Mouse (Mus musculus): ENCODE results near the gene Zfp580. TPM values are rescaled to one million over a fixed set of nuclear protein-coding genes. Genes with fewer than 3 reads are reported as not detected.
"Not testable (repeated sequence)": the region's sequence is repeated elsewhere in the genome, so short reads cannot be mapped to it uniquely, and the experiment has no call there.

Zfp580 gene
- polyA plus RNA-seq, 2 experiments = 1.4 to 1.6 TPM

DNA sequence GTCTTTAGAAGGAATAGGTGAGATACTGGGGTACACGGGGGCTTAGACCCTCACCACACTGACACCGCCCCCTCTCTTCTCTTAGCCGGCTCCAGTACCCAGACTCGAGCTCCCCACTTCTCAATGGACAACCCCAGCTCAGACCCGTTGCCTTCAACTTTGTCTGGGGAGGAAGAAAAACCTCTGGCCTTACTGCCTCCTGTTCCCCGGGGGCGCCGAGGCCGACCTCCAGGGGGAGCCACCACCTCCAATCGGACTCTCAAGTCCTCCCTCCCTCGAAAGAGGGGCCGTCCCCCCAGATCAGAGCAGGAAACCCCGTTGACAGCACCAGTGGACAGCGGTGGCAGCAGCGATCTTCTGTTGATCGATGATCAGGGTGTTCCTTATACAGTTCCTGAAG lies 34.0 kb upstream of the Zfp580 start:
- Histone ChIP-seq H3K4me2 (ENCODE audit: low read depth) (no peak overlapping the region), H3K36me3 (replicated peaks; ENCODE audit: control insufficient read depth, insufficient read depth, low read depth) (peaks cover 9% of the 10 kb centered on the region), H3K9ac (replicated peaks) (no peak overlapping the region), H3K4me1 (replicated peaks; ENCODE audit: control insufficient read depth in 2 of 2, insufficient read depth in 2 of 2, low read length in 1 of 2) (peaks cover 13 to 20% of the 10 kb centered on the region in 2 experiments), H3K27me3 (ENCODE audit: control insufficient read depth, insufficient read depth, low read length) (no peaks in the 10 kb centered on the region), H3K9me3 (ENCODE audit: control insufficient read depth, low read length) (no peaks in the 10 kb centered on the region; the same call in 1 of the 2 replicates), H3K27ac (no peak overlapping the region), H3K4me3 (ENCODE audit: insufficient read depth in 1 of 2, low read depth in 2 of 2, low read length in 2 of 2) (no peak overlapping the region)
- 78% methylated on average over 16 of the region's 16 CpGs for WGBS (ENCODE audit: insufficient replicate concordance)
- TF ChIP-seq CTCF (IDR thresholded peaks at IDR 0.05; ENCODE audit: low read depth) (peak; percentile 38), EP300 (IDR thresholded peaks at IDR 0.05; ENCODE audit: low read depth) (no peak)
- ATAC-seq (ENCODE audit: insufficient read depth) (no peak), DNase-seq (ENCODE audit: low read depth in 3 of 3, low spot score in 3 of 3) (no peak)

DNA sequence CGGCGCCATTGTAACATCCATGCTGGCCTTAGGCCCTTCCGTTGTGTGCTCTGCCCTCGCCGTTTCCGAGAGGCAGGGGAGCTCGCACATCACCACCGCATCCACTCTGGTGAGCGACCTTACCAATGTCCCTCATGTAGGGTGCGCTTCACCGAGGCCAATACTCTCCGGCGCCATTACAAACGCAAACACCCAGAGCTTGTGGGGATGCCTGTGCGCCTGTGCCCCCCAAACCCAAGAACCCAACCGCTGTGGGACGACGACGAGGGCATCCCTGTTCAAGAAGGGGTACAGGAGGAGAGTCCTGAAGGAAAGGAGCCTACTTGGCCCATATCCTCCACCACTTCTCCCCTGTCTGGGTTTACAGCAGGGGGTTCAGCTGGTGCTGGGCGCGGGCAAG lies 33.4 kb upstream of the Zfp580 start:
- H3K27ac ChIP-seq = no peak overlapping the region
- H3K9me3 ChIP-seq (ENCODE audit: control insufficient read depth, low read length) = no peaks in the 10 kb centered on the region; the same call in 1 of the 2 replicates
- peaks cover 13 to 20% of the 10 kb centered on the region in 2 experiments for H3K4me1 ChIP-seq (replicated peaks; ENCODE audit: control insufficient read depth in 2 of 2, insufficient read depth in 2 of 2, low read length in 1 of 2)
- DNase-seq (ENCODE audit: low read depth in 3 of 3, low spot score in 3 of 3) = no peak
- no peak overlapping the region for H3K4me3 ChIP-seq (ENCODE audit: insufficient read depth in 1 of 2, low read depth in 2 of 2, low read length in 2 of 2)
- H3K27me3 ChIP-seq (ENCODE audit: control insufficient read depth, insufficient read depth, low read length) = no peaks in the 10 kb centered on the region
- TF ChIP-seq EP300 (IDR thresholded peaks at IDR 0.05; ENCODE audit: low read depth) (no peak), CTCF (IDR thresholded peaks at IDR 0.05; ENCODE audit: low read depth) (no peak)
- peaks cover 4% of the 10 kb centered on the region for H3K36me3 ChIP-seq (replicated peaks; ENCODE audit: control insufficient read depth, insufficient read depth, low read depth)
- H3K4me2 ChIP-seq (ENCODE audit: low read depth) = no peak overlapping the region
- H3K9ac ChIP-seq (replicated peaks) = no peak overlapping the region
- no peak for ATAC-seq (ENCODE audit: insufficient read depth)
- WGBS (ENCODE audit: insufficient replicate concordance) = 88% methylated on average over 21 of the region's 21 CpGs

DNA sequence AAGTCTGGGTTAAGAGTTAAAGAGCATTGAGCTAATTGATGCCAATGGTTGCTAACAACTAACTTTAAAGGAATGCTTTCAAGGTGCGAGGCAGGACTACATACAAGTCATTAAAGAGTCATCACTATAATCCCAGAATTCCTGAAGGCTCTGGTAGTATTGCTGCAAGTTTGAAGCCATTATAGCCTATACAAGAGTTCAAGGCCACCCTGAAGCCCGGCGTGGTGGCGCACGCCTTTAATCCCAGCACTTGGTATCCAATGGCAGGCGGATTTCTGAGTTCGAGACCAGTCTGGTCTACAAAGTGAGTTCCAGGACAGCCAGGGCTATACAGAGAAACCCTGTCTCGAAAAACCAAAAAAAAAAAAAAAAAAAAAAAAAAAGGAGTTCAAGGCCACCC lies 31.8 kb upstream of the Zfp580 start:
- ATAC-seq (ENCODE audit: insufficient read depth); H3K36me3 ChIP-seq (replicated peaks; ENCODE audit: control insufficient read depth, insufficient read depth, low read depth); H3K9me3 ChIP-seq (ENCODE audit: control insufficient read depth, low read length); DNase-seq (ENCODE audit: low read depth in 3 of 3, low spot score in 3 of 3); H3K27me3 ChIP-seq (ENCODE audit: control insufficient read depth, insufficient read depth, low read length): not testable (repeated sequence)
- H3K27ac ChIP-seq = peak overlapping the region; percentile 82
- peak overlapping the region; percentile 66 for H3K4me2 ChIP-seq (ENCODE audit: low read depth)
- peaks cover 10 to 16% of the 10 kb centered on the region in 2 experiments for H3K4me1 ChIP-seq (replicated peaks; ENCODE audit: control insufficient read depth in 2 of 2, insufficient read depth in 2 of 2, low read length in 1 of 2)
- H3K4me3 ChIP-seq (ENCODE audit: insufficient read depth in 1 of 2, low read depth in 2 of 2, low read length in 2 of 2) = peak overlapping the region in 1 of 2 experiments; percentile 81; a peak in 2 of 4 replicates
- peak overlapping the region; percentile 79 for H3K9ac ChIP-seq (replicated peaks)
- WGBS (ENCODE audit: insufficient replicate concordance) = 29% methylated on average over 8 of the region's 8 CpGs

DNA sequence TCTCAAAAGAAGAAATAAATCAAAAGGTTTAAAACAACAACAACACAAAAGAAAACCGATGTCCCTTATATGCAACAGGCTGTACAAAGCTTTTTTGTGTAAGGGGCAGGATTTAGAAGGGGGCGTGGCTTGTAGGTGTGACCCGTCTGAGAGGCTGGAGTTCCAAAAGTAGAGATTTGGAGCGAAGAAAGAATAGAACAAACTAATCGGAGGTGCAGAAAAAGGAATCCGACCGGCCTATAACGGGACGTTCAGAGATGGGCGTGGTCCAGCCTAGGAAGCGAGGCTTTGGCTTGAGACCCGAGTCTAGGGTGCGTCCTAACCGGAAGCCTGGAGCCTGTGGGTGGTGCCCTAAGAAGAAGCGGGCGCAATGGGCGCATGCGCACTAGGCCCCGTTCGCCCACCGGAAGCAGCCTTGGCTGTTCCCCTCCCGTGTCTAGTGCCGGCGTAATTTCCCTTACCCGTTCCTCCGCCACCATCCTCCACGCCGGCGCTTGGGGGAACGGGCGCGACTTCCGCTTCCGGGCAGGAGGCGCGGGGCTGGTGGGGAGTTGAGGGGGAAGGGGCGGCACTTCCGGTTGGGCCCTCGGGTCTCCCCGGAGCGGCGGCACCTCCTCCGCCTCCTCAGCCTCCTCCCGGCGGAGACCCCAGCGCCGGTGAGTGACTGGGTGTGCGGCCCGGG lies 31.2 kb upstream of the Zfp580 start, which contains the start of the genes Zfp865 and Ccdc106:
TSS of gene Zfp865 (plus strand) at position 377 of the 682 bp plus-strand sequence.
TSS of gene Ccdc106 (plus strand) at position 554 of the 682 bp plus-strand sequence.
- Histone ChIP-seq H3K27me3 (ENCODE audit: control insufficient read depth, insufficient read depth, low read length) (no peaks in the 10 kb centered on the region), H3K4me3 (ENCODE audit: insufficient read depth in 1 of 2, low read depth in 2 of 2, low read length in 2 of 2) (peak within 1 kb of the TSS; percentile 81 to 84), H3K9ac (replicated peaks) (peak within 1 kb of the TSS; percentile 79), H3K36me3 (replicated peaks; ENCODE audit: control insufficient read depth, insufficient read depth, low read depth) (peaks cover 4% of the 10 kb centered on the region), H3K27ac (peak within 1 kb of the TSS; percentile 82), H3K9me3 (ENCODE audit: control insufficient read depth, low read length) (no peaks in the 10 kb centered on the region; the same call in 1 of the 2 replicates), H3K4me2 (ENCODE audit: low read depth) (peak within 1 kb of the TSS; percentile 66), H3K4me1 (replicated peaks; ENCODE audit: control insufficient read depth in 2 of 2, insufficient read depth in 2 of 2, low read length in 1 of 2) (peaks cover 10 to 16% of the 10 kb centered on the region in 2 experiments)
- under 1% methylated on average over 49 of the region's 49 CpGs for WGBS (ENCODE audit: insufficient replicate concordance)
- TF ChIP-seq CTCF (IDR thresholded peaks at IDR 0.05; ENCODE audit: low read depth) (peak; percentile 22; the same call in 1 of the 2 replicates), EP300 (IDR thresholded peaks at IDR 0.05; ENCODE audit: low read depth) (no peak)
- ATAC-seq (ENCODE audit: insufficient read depth) (peak; percentile 84), DNase-seq (ENCODE audit: low read depth in 3 of 3, low spot score in 3 of 3) (peak; percentile 94 to 95 (median 95))

DNA sequence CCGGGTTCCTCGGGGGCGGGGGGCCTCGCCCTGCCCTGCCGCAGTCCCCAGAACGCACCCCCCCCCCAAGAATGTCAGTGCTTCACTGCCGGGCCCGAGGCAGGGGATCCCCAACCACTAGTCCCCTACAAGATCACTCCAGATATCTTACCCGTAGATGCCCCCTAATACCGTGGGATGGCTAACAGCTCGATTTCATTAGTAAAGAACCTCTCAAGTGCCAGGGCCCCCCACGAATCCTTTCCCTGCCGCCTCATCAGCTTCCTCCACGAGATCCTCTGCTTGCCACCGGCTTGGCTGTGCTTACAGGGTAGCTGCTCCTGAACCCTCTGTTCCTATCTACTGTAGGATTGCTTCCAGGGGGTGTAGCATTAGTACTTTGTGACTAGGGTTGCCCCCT lies 30.7 kb upstream of the Zfp580 start:
- H3K9ac ChIP-seq (replicated peaks) = peak overlapping the region; percentile 79
- WGBS (ENCODE audit: insufficient replicate concordance) = 0% methylated on average over 14 of the region's 15 CpGs
- no peak; the same call in 1 of the 2 replicates for ATAC-seq (ENCODE audit: insufficient read depth)
- H3K4me3 ChIP-seq (ENCODE audit: insufficient read depth in 1 of 2, low read depth in 2 of 2, low read length in 2 of 2) = peak overlapping the region; percentile 81 to 84
- H3K36me3 ChIP-seq (replicated peaks; ENCODE audit: control insufficient read depth, insufficient read depth, low read depth) = peaks cover 4% of the 10 kb centered on the region
- no peaks in the 10 kb centered on the region; the same call in 1 of the 2 replicates for H3K9me3 ChIP-seq (ENCODE audit: control insufficient read depth, low read length)
- H3K4me2 ChIP-seq (ENCODE audit: low read depth) = peak overlapping the region; percentile 66
- H3K27me3 ChIP-seq (ENCODE audit: control insufficient read depth, insufficient read depth, low read length) = no peaks in the 10 kb centered on the region
- DNase-seq (ENCODE audit: low read depth in 3 of 3, low spot score in 3 of 3) = no peak
- TF ChIP-seq CTCF (IDR thresholded peaks at IDR 0.05; ENCODE audit: low read depth) (no peak), EP300 (IDR thresholded peaks at IDR 0.05; ENCODE audit: low read depth) (no peak)
- H3K27ac ChIP-seq = peak overlapping the region; percentile 82
- peaks cover 10 to 15% of the 10 kb centered on the region in 2 experiments for H3K4me1 ChIP-seq (replicated peaks; ENCODE audit: control insufficient read depth in 2 of 2, insufficient read depth in 2 of 2, low read length in 1 of 2)
